Mouse (Mus musculus) CH12.LX (cell line): ENCODE measurements around the gene Dnmt3l. TPM values are rescaled to one million over a fixed set of nuclear protein-coding genes. Genes with fewer than 3 reads are reported as not detected.

Experiments used
- DNase-seq: peaks from one replicate; pipeline ENCODE4 v3.0.0-alpha.2; 2013; ENCODE audit errors: extremely low read depth
- H3K27ac ChIP-seq: 2 replicates; pipeline ENCODE4 v1.5.1; 2012; ENCODE audit warnings: low read depth, mild to moderate bottlenecking, control low read depth, moderate library complexity; ENCODE audit not compliant: insufficient read depth
- H3K27me3 ChIP-seq: replicated peaks from 2 replicates; pipeline ENCODE3; 2012; ENCODE audit warnings: inconsistent platforms
- H3K36me3 ChIP-seq, 2 experiments: replicated peaks in 1 of 2; 2 replicates each; pipeline versions ENCODE3 to v1.6.1; 2012; ENCODE audit warnings: inconsistent platforms in 1 of 2, low read length in 1 of 2, mild to moderate bottlenecking in 1 of 2, mixed read lengths in 1 of 2, moderate library complexity in 1 of 2; ENCODE audit not compliant: control insufficient read depth in 1 of 2, insufficient read depth in 1 of 2
- H3K4me1 ChIP-seq, 2 experiments: 2 replicates each; pipeline ENCODE4 v1.6.1; 2012; ENCODE audit warnings: inconsistent platforms in 1 of 2, moderate library complexity in 1 of 2; ENCODE audit not compliant: insufficient read depth in 2 of 2, control insufficient read depth in 1 of 2
- H3K4me2 ChIP-seq: 2 replicates; pipeline ENCODE4 v1.6.1; 2012; ENCODE audit warnings: low read depth, mild to moderate bottlenecking, control low read depth; ENCODE audit not compliant: poor library complexity, insufficient read depth, severe bottlenecking
- H3K4me3 ChIP-seq, 3 experiments: fragments of 150-350 bp in 1 of 3; sonication (generic) in 1 of 3; replicated peaks in 1 of 3; 2 replicates each; pipeline versions ENCODE3 to v1.5.1; 2011 to 2012; ENCODE audit warnings: low read depth in 2 of 3, low read length in 2 of 3, mild to moderate bottlenecking in 2 of 3, moderate library complexity in 2 of 3, control low read depth in 1 of 3, improper control_type of control experiment in 1 of 3, inconsistent platforms in 1 of 3, mixed read lengths in 1 of 3; ENCODE audit not compliant: poor library complexity in 1 of 3
- H3K79me2 ChIP-seq: replicated peaks from 2 replicates; pipeline ENCODE4 v1.6.1; 2012; ENCODE audit warnings: mild to moderate bottlenecking, moderate library complexity; ENCODE audit not compliant: control insufficient read depth, poor library complexity, insufficient read depth, severe bottlenecking; ENCODE audit errors: extremely low read depth
- H3K9ac ChIP-seq: 2 replicates; pipeline ENCODE4 v1.6.1; 2012; ENCODE audit warnings: low read depth, mild to moderate bottlenecking, control low read depth, moderate library complexity; ENCODE audit not compliant: insufficient read depth
- H3K9me3 ChIP-seq: replicated peaks from 2 replicates; pipeline ENCODE3; 2012; ENCODE audit warnings: low read length, inconsistent platforms, mixed read lengths
- BHLHE40 ChIP-seq: IDR thresholded peaks from 2 replicates; pipeline ENCODE4 v1.6.1; 2011; ENCODE audit warnings: mild to moderate bottlenecking, low read depth, low read length, improper control_type of control experiment
- CHD1 ChIP-seq: IDR thresholded peaks from 2 replicates; pipeline ENCODE4 v1.6.1; 2012; ENCODE audit warnings: low read depth, low read length, improper control_type of control experiment, inconsistent platforms
- CHD2 ChIP-seq: IDR thresholded peaks from 2 replicates; pipeline ENCODE4 v1.6.1; 2011; ENCODE audit warnings: low read length, improper control_type of control experiment
- CTCF ChIP-seq, 2 experiments: IDR thresholded peaks in 1 of 2; conservative IDR thresholded peaks in 1 of 2; 2 replicates each; pipeline ENCODE4 v1.5.1; 2011 to 2012; ENCODE audit warnings: low read depth in 2 of 2, low read length in 2 of 2, improper control_type of control experiment in 1 of 2, inconsistent platforms in 1 of 2, mild to moderate bottlenecking in 1 of 2, moderate library complexity in 1 of 2
- E2F4 ChIP-seq: IDR thresholded peaks from 2 replicates; pipeline ENCODE4 v1.6.1; 2011; ENCODE audit warnings: low read depth, low read length, improper control_type of control experiment; ENCODE audit not compliant: insufficient replicate concordance
- ELF1 ChIP-seq: IDR thresholded peaks from 2 replicates; pipeline ENCODE4 v1.6.1; 2014; ENCODE audit warnings: low read depth, mild to moderate bottlenecking, inconsistent platforms, low read length, improper control_type of control experiment
- EP300 ChIP-seq: IDR thresholded peaks from 2 replicates; pipeline ENCODE4 v1.6.1; 2011; ENCODE audit warnings: low read length, improper control_type of control experiment
- ETS1 ChIP-seq: conservative IDR thresholded peaks from 2 replicates; pipeline ENCODE4 v1.6.1; 2012; ENCODE audit warnings: low read depth, mild to moderate bottlenecking, inconsistent platforms, low read length, improper control_type of control experiment, moderate library complexity
- GABPA ChIP-seq: IDR thresholded peaks from 2 replicates; pipeline ENCODE4 v1.6.1; 2012; ENCODE audit warnings: low read depth, low read length, improper control_type of control experiment, inconsistent platforms; ENCODE audit not compliant: insufficient replicate concordance
- HCFC1 ChIP-seq: IDR thresholded peaks from 2 replicates; pipeline ENCODE4 v1.6.1; 2012; ENCODE audit warnings: low read depth, mild to moderate bottlenecking, inconsistent platforms, low read length, improper control_type of control experiment
- IRF4 ChIP-seq: IDR thresholded peaks from 2 replicates; pipeline ENCODE4 v1.6.1; 2014; ENCODE audit warnings: low read depth, mild to moderate bottlenecking, inconsistent platforms, low read length, improper control_type of control experiment
- JUN ChIP-seq: IDR thresholded peaks from 2 replicates; pipeline ENCODE4 v1.6.1; 2011; ENCODE audit warnings: low read depth, mild to moderate bottlenecking, low read length, improper control_type of control experiment, moderate library complexity; ENCODE audit not compliant: insufficient read depth
- JUND ChIP-seq: conservative IDR thresholded peaks from 2 replicates; pipeline ENCODE4 v1.6.1; 2011; ENCODE audit warnings: low read depth, low read length, improper control_type of control experiment
- KAT2A ChIP-seq: IDR thresholded peaks from 2 replicates; pipeline ENCODE4 v1.6.1; 2012; ENCODE audit warnings: low read length, improper control_type of control experiment, inconsistent platforms; ENCODE audit not compliant: insufficient replicate concordance
- MAFK ChIP-seq: IDR thresholded peaks from 2 replicates; pipeline ENCODE4 v1.6.1; 2011; ENCODE audit warnings: low read length, improper control_type of control experiment; ENCODE audit not compliant: insufficient replicate concordance
- MAX ChIP-seq: IDR thresholded peaks from 2 replicates; pipeline ENCODE4 v1.6.1; 2011; ENCODE audit warnings: low read length, improper control_type of control experiment
- MAZ ChIP-seq: IDR thresholded peaks from 2 replicates; pipeline ENCODE4 v1.6.1; 2012; ENCODE audit warnings: low read depth, mild to moderate bottlenecking, inconsistent platforms, low read length, improper control_type of control experiment, moderate library complexity
- MEF2A ChIP-seq: IDR thresholded peaks from 2 replicates; pipeline ENCODE4 v1.6.1; 2014; ENCODE audit warnings: low read depth, mild to moderate bottlenecking, inconsistent platforms, low read length, improper control_type of control experiment, borderline replicate concordance
- MXI1 ChIP-seq: IDR thresholded peaks from 2 replicates; pipeline ENCODE4 v1.6.1; 2011; ENCODE audit warnings: mild to moderate bottlenecking, low read depth, low read length, improper control_type of control experiment
- MYC ChIP-seq: IDR thresholded peaks from 2 replicates; pipeline ENCODE4 v1.6.1; 2011; ENCODE audit warnings: low read depth, mild to moderate bottlenecking, improper control_type of control experiment, low read length
- NELFE ChIP-seq: IDR thresholded peaks from 2 replicates; pipeline ENCODE4 v1.6.1; 2011; ENCODE audit warnings: low read depth, low read length, improper control_type of control experiment
- NRF1 ChIP-seq: IDR thresholded peaks from 2 replicates; pipeline ENCODE4 v1.6.1; 2014; ENCODE audit warnings: low read depth, mild to moderate bottlenecking, inconsistent platforms, low read length, improper control_type of control experiment, moderate library complexity
- PAX5 ChIP-seq: IDR thresholded peaks from 2 replicates; pipeline ENCODE4 v1.6.1; 2012; ENCODE audit warnings: low read length, inconsistent platforms, mixed read lengths
- POLR2A ChIP-seq: IDR thresholded peaks from 2 replicates; pipeline ENCODE4 v1.6.1; 2011; ENCODE audit warnings: low read depth, mild to moderate bottlenecking, improper control_type of control experiment, low read length
- POLR2AphosphoS2 ChIP-seq: IDR thresholded peaks from 2 replicates; pipeline ENCODE4 v1.6.1; 2011; ENCODE audit warnings: low read depth, low read length, improper control_type of control experiment
- RAD21 ChIP-seq: IDR thresholded peaks from 2 replicates; pipeline ENCODE4 v1.6.1; 2011; ENCODE audit warnings: low read depth, mild to moderate bottlenecking, low read length, improper control_type of control experiment, moderate library complexity
- RCOR1 ChIP-seq: conservative IDR thresholded peaks from 2 replicates; pipeline ENCODE4 v1.6.1; 2012; ENCODE audit warnings: low read depth, mild to moderate bottlenecking, inconsistent platforms, low read length, improper control_type of control experiment
- SIN3A ChIP-seq: IDR thresholded peaks from 2 replicates; pipeline ENCODE4 v1.6.1; 2012; ENCODE audit warnings: low read length, improper control_type of control experiment, inconsistent platforms
- SMC3 ChIP-seq: IDR thresholded peaks from 2 replicates; pipeline ENCODE4 v1.6.1; 2011; ENCODE audit warnings: low read depth, low read length, improper control_type of control experiment
- TBP ChIP-seq: conservative IDR thresholded peaks from 2 replicates; pipeline ENCODE4 v1.6.1; 2011; ENCODE audit warnings: low read depth, low read length, improper control_type of control experiment
- TCF12 ChIP-seq: IDR thresholded peaks from 2 replicates; pipeline ENCODE4 v1.6.1; 2014; ENCODE audit warnings: low read depth, mild to moderate bottlenecking, inconsistent platforms, low read length, improper control_type of control experiment
- UBTF ChIP-seq: IDR thresholded peaks from 2 replicates; pipeline ENCODE4 v1.6.1; 2012; ENCODE audit warnings: low read depth, mild to moderate bottlenecking, inconsistent platforms, low read length, improper control_type of control experiment, moderate library complexity
- USF1 ChIP-seq: IDR thresholded peaks from 2 replicates; pipeline ENCODE4 v1.6.1; 2014; ENCODE audit warnings: low read depth, mild to moderate bottlenecking, inconsistent platforms, low read length, improper control_type of control experiment
- USF2 ChIP-seq: conservative IDR thresholded peaks from 2 replicates; pipeline ENCODE4 v1.6.1; 2011; ENCODE audit warnings: low read depth, low read length, improper control_type of control experiment
- ZC3H11A ChIP-seq: IDR thresholded peaks from 2 replicates; pipeline ENCODE4 v1.6.1; 2012; ENCODE audit warnings: low read depth, mild to moderate bottlenecking, inconsistent platforms, low read length, improper control_type of control experiment
- ZKSCAN1 ChIP-seq: IDR thresholded peaks from 2 replicates; pipeline ENCODE4 v1.6.1; 2012; ENCODE audit warnings: low read depth, inconsistent platforms, low read length, improper control_type of control experiment, borderline replicate concordance
- ZMIZ1 ChIP-seq: IDR thresholded peaks from 2 replicates; pipeline ENCODE4 v1.6.1; 2012; ENCODE audit warnings: low read depth, mild to moderate bottlenecking, inconsistent platforms, low read length, improper control_type of control experiment
- ZNF384 ChIP-seq: IDR thresholded peaks from 2 replicates; pipeline ENCODE4 v1.6.1; 2012; ENCODE audit warnings: low read depth, low read length, improper control_type of control experiment, inconsistent platforms
- dilution Hi-C: fragments of 300-500 bp; cut with MboI; formaldehyde crosslinking; loops from 2 replicates; pipeline ENCODE4 v1.14.3; 2020; ENCODE audit warnings: low sequenced_read_pairs; ENCODE audit not compliant: extremely low pct_unique_long_range_greater_than_20kb, extremely low pct_ligation_motif_present
- in situ Hi-C: fragments of 300-500 bp; cut with MboI; formaldehyde crosslinking; loops from 3 replicates; pipeline ENCODE4 v1.14.3; 2019; ENCODE audit warnings: low sequenced_read_pairs, low pct_ligation_motif_present, low pct_unique_long_range_greater_than_20kb, mixed read lengths
- polyA plus RNA-seq: library from polyadenylated mRNA; unstranded; fragments of >175 nt; gene quantifications from 2 replicates; pipeline ENCODE4 v1.2.1, GENCODE M21; 2012; ENCODE audit warnings: low read depth; ENCODE audit not compliant: insufficient read length
- total RNA-seq, 2 experiments: library from RNA; depleted of rRNA; stranded (reverse); fragments of 300-350 nt in 1 of 2; fragments of >200 nt in 1 of 2; gene quantifications; 2 replicates each; pipeline ENCODE4 v1.2.3; 2012 to 2014

The Dnmt3l gene
- total and polyA plus RNA-seq, 3 experiments = 0.21 to 0.23 TPM; not detected in 1

GRCm38 (mm10) chr10:78063122-78063521 is 21.4 kb downstream of the Dnmt3l start:
- H3K9ac ChIP-seq = no peak overlapping the region
- H3K36me3 ChIP-seq = no peaks in the 10 kb centered on the region
- peaks cover 19 to 31% of the 10 kb centered on the region in 2 experiments for H3K4me1 ChIP-seq
- TF ChIP-seq SMC3 = no peak
- no peak for TF ChIP-seq NELFE
- TF ChIP-seq EP300 = peak; percentile 98
- TF ChIP-seq ETS1 = peak; percentile 36; the same call in 1 of the 2 replicates
- TF ChIP-seq MEF2A = peak; percentile 60
- TF ChIP-seq USF2 = no peak
- TF ChIP-seq IRF4 = peak; percentile 98
- no peak for TF ChIP-seq TBP
- TF ChIP-seq MYC = 0 out of 2 replicates have a peak, but pooled peaks have one; percentile 47
- TF ChIP-seq RAD21 = no peak; the same call in 1 of the 2 replicates
- peak; percentile 50; the same call in 1 of the 2 replicates for TF ChIP-seq CHD2
- 0 out of 2 replicates have a peak, but pooled peaks have one; percentile 28 for TF ChIP-seq MAFK
- no peak for TF ChIP-seq NRF1
- no peak for TF ChIP-seq USF1
- no peak for TF ChIP-seq ZC3H11A
- TF ChIP-seq UBTF = no peak
- peak; percentile 88 for TF ChIP-seq RCOR1
- TF ChIP-seq KAT2A = no peak
- no peak for TF ChIP-seq HCFC1
- no peak for TF ChIP-seq GABPA
- TF ChIP-seq ZMIZ1 = no peak
- no peak for TF ChIP-seq MAX
- TF ChIP-seq MAZ = 0 out of 2 replicates have a peak, but pooled peaks have one; percentile 46
- no peak for TF ChIP-seq CHD1
- no peak for TF ChIP-seq CTCF (conservative IDR thresholded peaks at IDR 0.05 in 1 of 2, IDR thresholded peaks at IDR 0.05 in 1 of 2; ENCODE audit: low read depth in 2 of 2, low read length in 2 of 2)
- TF ChIP-seq MXI1 = 0 out of 2 replicates have a peak, but pooled peaks have one; percentile 27
- no peak for TF ChIP-seq E2F4
- TF ChIP-seq POLR2AphosphoS2 = no peak
- no peak for TF ChIP-seq ZNF384
- TF ChIP-seq ZKSCAN1 = no peak
- TF ChIP-seq BHLHE40 = peak; percentile 54
- 0 out of 2 replicates have a peak, but pooled peaks have one; percentile 28 for TF ChIP-seq TCF12
- no peak for TF ChIP-seq PAX5
- peak; percentile 98 for TF ChIP-seq JUND
- no peak for TF ChIP-seq SIN3A
- TF ChIP-seq ELF1 = no peak
- peak; percentile 90 for TF ChIP-seq JUN
- no peak for TF ChIP-seq POLR2A
- peaks cover 25% of the 10 kb centered on the region for H3K27me3 ChIP-seq
- DNase-seq = peak; percentile 49
- no peaks in the 10 kb centered on the region for H3K79me2 ChIP-seq
- dilution Hi-C loops = no loop called here
- no peak overlapping the region for H3K27ac ChIP-seq
- no peak overlapping the region for H3K4me3 ChIP-seq
- no peaks in the 10 kb centered on the region for H3K9me3 ChIP-seq
- in situ Hi-C loops = no loop called here
- peak overlapping the region; percentile 77 for H3K4me2 ChIP-seq
